Mouse (Mus musculus): ENCODE data around the gene Spag16.

- no peak for TF ChIP-seq CTCF (IDR thresholded peaks at IDR 0.05; ENCODE audit: control insufficient read depth, insufficient read depth, low read length)
- TF ChIP-seq POLR2A (IDR thresholded peaks at IDR 0.05; ENCODE audit: borderline replicate concordance, control insufficient read depth, low read depth, low read length), result no peak
Observed at GRCm38 (mm10) chr1:70073440-70073839, 246.7 kb downstream of the Spag16 start.
